Mouse (Mus musculus): ENCODE data around the gene Fanca. TPM values are rescaled to one million over a fixed set of nuclear protein-coding genes. Genes with fewer than 3 reads are reported as not detected.

Fanca gene
- total and polyA plus RNA-seq, 3 experiments = 26.2 to 48.7 (median 30.3) TPM

DNA sequence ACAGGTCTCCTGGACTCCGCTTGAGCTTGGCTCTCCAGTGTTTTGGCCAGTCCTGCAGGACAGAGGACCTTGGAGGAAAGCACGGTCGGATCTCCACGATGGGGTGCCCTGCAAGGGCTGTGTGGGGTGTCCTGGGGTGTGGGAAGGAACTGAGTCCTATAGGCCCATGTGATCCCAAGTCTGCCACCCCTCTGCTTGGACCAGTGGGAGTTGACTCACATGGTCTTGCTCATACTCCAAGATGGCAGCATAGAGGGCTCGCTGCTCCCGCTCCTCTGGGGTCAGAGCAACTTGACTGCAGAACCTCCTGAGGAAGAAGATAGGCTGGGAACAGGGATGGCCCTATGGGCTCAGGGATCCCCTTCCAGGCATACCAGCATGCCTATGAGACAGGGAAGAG, 70.6 kb downstream of the Fanca start:
- H3K9me3 ChIP-seq (replicated peaks) = no peaks in the 10 kb centered on the region
- peaks cover 97% of the 10 kb centered on the region for H3K36me3 ChIP-seq (replicated peaks)
- H3K4me1 ChIP-seq (ENCODE audit: insufficient read depth, low read depth, low read length) = peaks cover 2% of the 10 kb centered on the region
- H3K27me3 ChIP-seq (ENCODE audit: insufficient read depth, low read length) = no peaks in the 10 kb centered on the region
- ATAC-seq (ENCODE audit: extremely low read depth, insufficient number of reproducible peaks, low FRiP score, poor library complexity, severe bottlenecking) (no peak), DNase-seq (ENCODE audit: low spot score) (no peak)
- no peak overlapping the region for H3K4me3 ChIP-seq (ENCODE audit: low read depth, low read length)
- TF ChIP-seq GATA2 (IDR thresholded peaks at IDR 0.05; ENCODE audit: borderline replicate concordance, low read depth, low read length) = no peak
- TF ChIP-seq TAL1 (conservative IDR thresholded peaks at IDR 0.05; ENCODE audit: low read depth, low read length) = no peak
- TF ChIP-seq GATA1 (IDR thresholded peaks at IDR 0.05; ENCODE audit: borderline replicate concordance, low read length) = no peak
- no peak for TF ChIP-seq POLR2AphosphoS5 (IDR thresholded peaks at IDR 0.05; ENCODE audit: insufficient replicate concordance, low read depth, low read length)
- no peak for TF ChIP-seq CTCF (IDR thresholded peaks at IDR 0.05; ENCODE audit: low read depth, low read length)

DNA sequence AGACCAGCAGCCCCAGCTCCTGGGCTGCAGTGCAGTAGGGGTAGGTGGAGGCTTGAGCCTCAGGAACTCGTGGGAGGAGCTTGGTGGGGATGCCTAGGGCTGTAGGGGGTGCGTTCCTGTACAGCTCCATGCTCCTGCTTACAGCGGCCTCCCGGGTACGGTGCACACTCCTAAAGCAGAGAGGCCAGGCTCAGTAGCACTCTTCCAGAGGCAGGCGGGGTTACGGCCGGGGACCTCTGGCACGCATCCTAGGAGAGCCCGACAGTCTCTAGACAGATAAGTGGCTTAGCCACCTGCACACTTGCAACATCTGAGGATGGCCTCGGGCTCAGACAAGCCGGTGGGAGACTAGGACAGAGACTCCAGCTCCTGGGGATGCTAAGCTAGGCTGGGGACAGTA, 72.8 kb downstream of the Fanca start:
- TF ChIP-seq GATA1 (IDR thresholded peaks at IDR 0.05; ENCODE audit: borderline replicate concordance, low read length) = no peak
- no peak for TF ChIP-seq CTCF (IDR thresholded peaks at IDR 0.05; ENCODE audit: low read depth, low read length)
- no peak for TF ChIP-seq GATA2 (IDR thresholded peaks at IDR 0.05; ENCODE audit: borderline replicate concordance, low read depth, low read length)
- no peak for TF ChIP-seq TAL1 (conservative IDR thresholded peaks at IDR 0.05; ENCODE audit: low read depth, low read length)
- TF ChIP-seq POLR2AphosphoS5 (IDR thresholded peaks at IDR 0.05; ENCODE audit: insufficient replicate concordance, low read depth, low read length) = no peak
- H3K4me3 ChIP-seq (ENCODE audit: low read depth, low read length) = no peak overlapping the region
- no peak for ATAC-seq (ENCODE audit: extremely low read depth, insufficient number of reproducible peaks, low FRiP score, poor library complexity, severe bottlenecking)
- no peak for DNase-seq (ENCODE audit: low spot score)
- H3K4me1 ChIP-seq (ENCODE audit: insufficient read depth, low read depth, low read length) = no peaks in the 10 kb centered on the region
- peaks cover 89% of the 10 kb centered on the region for H3K36me3 ChIP-seq (replicated peaks)
- no peaks in the 10 kb centered on the region for H3K27me3 ChIP-seq (ENCODE audit: insufficient read depth, low read length)
- H3K9me3 ChIP-seq (replicated peaks) = no peaks in the 10 kb centered on the region

DNA sequence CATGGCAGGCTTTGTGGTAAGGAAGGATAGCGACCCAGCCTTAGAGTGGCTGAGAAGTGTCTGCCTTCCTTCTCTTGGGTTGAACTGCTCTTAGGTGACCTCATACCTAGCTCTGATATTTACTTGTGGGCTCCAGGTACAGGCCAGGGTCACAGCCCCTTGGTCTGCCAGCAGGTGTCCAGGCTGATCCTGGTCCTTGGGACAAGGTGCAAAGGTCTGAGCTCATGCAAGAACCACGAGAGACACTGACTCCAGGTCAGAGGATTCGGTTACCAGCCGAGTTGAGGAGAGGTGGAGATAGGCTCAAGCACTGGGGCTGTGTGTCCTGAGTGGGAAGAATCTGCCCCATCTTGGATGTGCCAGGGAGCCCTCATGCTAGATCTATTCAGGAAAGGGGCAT, 74.0 kb downstream of the Fanca start:
- DNase-seq (ENCODE audit: low spot score) (no peak), ATAC-seq (ENCODE audit: extremely low read depth, insufficient number of reproducible peaks, low FRiP score, poor library complexity, severe bottlenecking) (no peak)
- no peak overlapping the region for H3K4me3 ChIP-seq (ENCODE audit: low read depth, low read length)
- H3K36me3 ChIP-seq (replicated peaks) = peaks cover 80% of the 10 kb centered on the region
- no peaks in the 10 kb centered on the region for H3K4me1 ChIP-seq (ENCODE audit: insufficient read depth, low read depth, low read length)
- H3K9me3 ChIP-seq (replicated peaks) = no peaks in the 10 kb centered on the region
- peaks cover 3% of the 10 kb centered on the region for H3K27me3 ChIP-seq (ENCODE audit: insufficient read depth, low read length)
- TF ChIP-seq CTCF (IDR thresholded peaks at IDR 0.05; ENCODE audit: low read depth, low read length) = no peak
- no peak for TF ChIP-seq POLR2AphosphoS5 (IDR thresholded peaks at IDR 0.05; ENCODE audit: insufficient replicate concordance, low read depth, low read length)
- TF ChIP-seq GATA1 (IDR thresholded peaks at IDR 0.05; ENCODE audit: borderline replicate concordance, low read length) = no peak
- no peak for TF ChIP-seq TAL1 (conservative IDR thresholded peaks at IDR 0.05; ENCODE audit: low read depth, low read length)
- no peak for TF ChIP-seq GATA2 (IDR thresholded peaks at IDR 0.05; ENCODE audit: borderline replicate concordance, low read depth, low read length)

DNA sequence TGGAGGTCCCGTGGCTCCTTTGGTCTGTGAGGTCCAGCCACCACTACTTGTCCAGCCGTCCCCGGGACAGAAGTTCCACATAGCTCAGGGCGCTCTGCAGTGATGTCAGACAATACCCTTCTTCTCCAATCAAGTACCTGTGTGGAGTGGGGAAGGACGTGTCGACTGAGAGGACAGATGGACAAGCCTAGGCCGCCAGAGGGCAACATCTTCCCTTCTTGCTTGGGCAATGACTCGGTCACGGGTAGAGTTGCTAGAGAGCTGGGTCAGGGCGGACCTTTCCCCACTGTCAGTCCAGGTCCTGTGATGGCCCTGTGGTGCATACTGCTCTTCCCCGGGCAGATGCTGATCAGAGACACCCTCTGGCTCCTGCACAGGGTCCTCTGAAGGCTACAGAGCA, 75.3 kb downstream of the Fanca start:
- H3K27me3 ChIP-seq (ENCODE audit: insufficient read depth, low read length) = peaks cover 3% of the 10 kb centered on the region
- DNase-seq (ENCODE audit: low spot score) (no peak), ATAC-seq (ENCODE audit: extremely low read depth, insufficient number of reproducible peaks, low FRiP score, poor library complexity, severe bottlenecking) (no peak)
- H3K36me3 ChIP-seq (replicated peaks) = peaks cover 66% of the 10 kb centered on the region
- H3K4me3 ChIP-seq (ENCODE audit: low read depth, low read length) = no peak overlapping the region
- H3K9me3 ChIP-seq (replicated peaks) = no peaks in the 10 kb centered on the region
- no peak for TF ChIP-seq GATA1 (IDR thresholded peaks at IDR 0.05; ENCODE audit: borderline replicate concordance, low read length)
- H3K4me1 ChIP-seq (ENCODE audit: insufficient read depth, low read depth, low read length) = no peaks in the 10 kb centered on the region

DNA sequence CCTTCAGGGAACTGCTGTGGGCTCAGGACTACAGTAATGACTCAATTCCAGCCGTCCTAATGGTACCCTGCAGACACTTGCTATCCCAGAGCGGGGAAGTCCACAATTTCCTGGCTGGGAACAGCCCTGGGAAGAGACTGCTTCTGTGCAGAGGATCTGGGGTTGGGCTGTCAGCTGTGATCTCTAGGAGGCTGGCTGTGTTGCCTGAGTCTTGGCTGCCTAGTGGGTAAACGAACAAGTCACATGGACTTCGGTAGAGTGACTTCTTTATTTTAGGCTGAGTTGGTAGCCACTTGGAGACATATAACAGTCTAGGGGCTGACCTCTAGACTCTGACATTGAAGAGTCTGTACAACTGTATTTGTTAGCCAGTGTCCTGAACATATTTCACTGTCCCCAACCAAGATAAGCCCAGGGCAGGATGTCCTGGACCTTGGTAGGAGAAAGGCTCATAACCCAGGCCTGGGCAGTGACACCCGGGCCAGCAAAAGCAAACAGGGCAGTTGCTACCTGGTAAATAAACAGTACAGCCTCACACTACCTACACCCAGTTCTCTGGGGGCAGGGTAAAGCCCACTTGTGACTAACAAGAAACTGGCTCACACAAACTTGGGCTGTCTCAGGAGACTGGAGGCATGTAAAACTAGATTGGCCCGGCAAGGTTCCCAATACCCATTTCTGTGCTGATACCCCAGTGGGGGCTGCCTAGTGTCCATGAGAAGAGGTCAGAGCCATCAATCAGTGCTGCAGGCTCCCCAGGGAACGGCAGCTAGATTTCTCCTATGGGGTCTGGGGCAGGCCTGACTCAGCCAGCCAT, 76.1 kb downstream of the Fanca start:
- Histone ChIP-seq H3K36me3 (replicated peaks) (peaks cover 59% of the 10 kb centered on the region), H3K27me3 (ENCODE audit: insufficient read depth, low read length) (peaks cover 3% of the 10 kb centered on the region), H3K4me3 (ENCODE audit: low read depth, low read length) (no peak overlapping the region), H3K4me1 (ENCODE audit: insufficient read depth, low read depth, low read length) (no peaks in the 10 kb centered on the region), H3K9me3 (replicated peaks) (no peaks in the 10 kb centered on the region)
- TF ChIP-seq GATA2 (IDR thresholded peaks at IDR 0.05; ENCODE audit: borderline replicate concordance, low read depth, low read length) (no peak), POLR2AphosphoS5 (IDR thresholded peaks at IDR 0.05; ENCODE audit: insufficient replicate concordance, low read depth, low read length) (no peak), GATA1 (IDR thresholded peaks at IDR 0.05; ENCODE audit: borderline replicate concordance, low read length) (no peak), CTCF (IDR thresholded peaks at IDR 0.05; ENCODE audit: low read depth, low read length) (no peak), TAL1 (conservative IDR thresholded peaks at IDR 0.05; ENCODE audit: low read depth, low read length) (no peak)
- ATAC-seq (ENCODE audit: extremely low read depth, insufficient number of reproducible peaks, low FRiP score, poor library complexity, severe bottlenecking) = no peak
- no peak for DNase-seq (ENCODE audit: low spot score)

DNA sequence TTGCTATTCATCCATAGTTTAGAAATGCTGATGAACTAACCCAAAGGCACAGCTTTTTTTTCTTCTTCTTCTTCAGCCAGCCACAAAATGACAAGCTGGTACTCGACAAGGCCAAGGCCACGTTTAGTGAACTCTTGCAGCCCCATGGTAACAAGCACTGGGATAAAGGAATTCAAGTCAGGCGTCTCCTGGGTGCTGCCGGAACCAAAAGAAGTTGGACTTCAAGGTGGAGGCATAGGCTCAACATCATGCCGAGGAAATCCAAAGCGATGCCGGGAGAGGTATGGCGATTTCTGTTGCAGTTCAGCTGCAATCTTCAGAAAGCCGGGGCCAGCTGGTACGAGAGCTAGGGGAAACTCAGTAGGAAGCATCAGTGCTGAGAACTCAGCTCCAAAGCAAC, 79.0 kb downstream of the Fanca start:
- ATAC-seq (ENCODE audit: extremely low read depth, insufficient number of reproducible peaks, low FRiP score, poor library complexity, severe bottlenecking) = no peak
- H3K9me3 ChIP-seq (replicated peaks) = no peaks in the 10 kb centered on the region
- H3K4me3 ChIP-seq (ENCODE audit: low read depth, low read length) = no peak overlapping the region
- H3K4me1 ChIP-seq (ENCODE audit: insufficient read depth, low read depth, low read length) = peaks cover 27% of the 10 kb centered on the region
- peaks cover 30% of the 10 kb centered on the region for H3K36me3 ChIP-seq (replicated peaks)
- peaks cover 26% of the 10 kb centered on the region for H3K27me3 ChIP-seq (ENCODE audit: insufficient read depth, low read length)
- no peak for DNase-seq (ENCODE audit: low spot score)
- TF ChIP-seq TAL1 (conservative IDR thresholded peaks at IDR 0.05; ENCODE audit: low read depth, low read length) (no peak), GATA1 (IDR thresholded peaks at IDR 0.05; ENCODE audit: borderline replicate concordance, low read length) (no peak), GATA2 (IDR thresholded peaks at IDR 0.05; ENCODE audit: borderline replicate concordance, low read depth, low read length) (no peak), POLR2AphosphoS5 (IDR thresholded peaks at IDR 0.05; ENCODE audit: insufficient replicate concordance, low read depth, low read length) (no peak)
